18 mouse cellular contexts compared by ENCODE assay signal in the genomic region with DNA sequence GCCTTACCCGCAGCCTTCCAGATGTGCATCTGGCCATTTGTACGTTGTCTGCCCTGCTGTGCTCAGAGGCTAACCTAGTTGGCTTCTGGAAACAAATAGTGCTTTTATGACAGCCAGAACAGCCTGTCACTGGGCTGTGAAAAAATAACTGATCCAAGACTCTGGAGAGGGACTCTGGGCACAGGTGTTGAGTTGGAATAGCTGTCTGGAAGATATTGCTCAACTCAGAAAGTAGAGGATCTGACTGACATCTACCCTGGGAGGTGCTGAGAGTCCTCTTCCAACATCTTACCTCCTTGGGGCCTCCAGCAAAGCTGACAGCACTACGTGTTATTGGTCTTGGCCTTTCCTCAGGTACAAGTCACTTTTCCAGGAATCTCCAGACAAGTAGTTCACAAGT. TPM values are rescaled to one million over a fixed set of nuclear protein-coding genes. Genes with fewer than 3 reads are reported as not detected.
DNase-seq lines count a peak whose midpoint lies in the region; ATAC-seq and TF ChIP-seq lines count a peak whose summit lies in the region.
"Had no signal": no experiment of that assay in that cellular context is flagged by ENCODE, and none has a peak within 500 bp of the region (broad histone marks: within the 10 kb centered on the region; RNA-seq: fewer than 3 reads in every experiment).

No protein-coding gene starts in this region.

- DNase-seq in heart, adult 2 months: no peak
- no peak for DNase-seq in kidney, adult 2 months
- DNase-seq in kidney, adult 8-10 months: no peak
- no peak for DNase-seq in midbrain, embryonic 14.5 days
- no peak for DNase-seq in adipocyte (ENCODE audit: low spot score)
- DNase-seq: gastrocnemius, postnatal 14 days; lung, adult 2 months; lung, postnatal 36 days; spleen, adult 18-20 months; thymus, postnatal 36 days had no signal

- intact Hi-C loops in heart, adult 2 months (cut with DNase I): loop anchor here (2.0 kb wide), 1 partner anchor 81 kb away; no protein-coding TSS in a partner anchor

- peaks cover 7% of the 10 kb centered on the region for H3K36me3 ChIP-seq in heart, adult 2 months (ENCODE audit: control insufficient read depth, insufficient read depth, low read length)
- H3K36me3 ChIP-seq in heart, embryonic 11.5 days (ENCODE audit: control insufficient read depth, insufficient read depth, low read length): no peaks in the 10 kb centered on the region
- H3K36me3 ChIP-seq in kidney, adult 2 months (ENCODE audit: control insufficient read depth, insufficient read depth, low read length): no peaks in the 10 kb centered on the region; the same call in 1 of the 2 replicates
- peaks cover under 1% of the 10 kb centered on the region for H3K36me3 ChIP-seq in midbrain, embryonic 16.5 days (ENCODE audit: control insufficient read depth, insufficient read depth, low read length)
- peaks cover 35% of the 10 kb centered on the region for H3K36me3 ChIP-seq in midbrain, embryonic 14.5 days (ENCODE audit: control insufficient read depth, insufficient read depth, low read length)

- TF ChIP-seq EP300 in heart, adult 2 months (IDR thresholded peaks at IDR 0.05; ENCODE audit: insufficient read depth, low read depth, low read length): no peak

- H3K27me3 ChIP-seq in heart, adult 2 months (ENCODE audit: control insufficient read depth, insufficient read depth, low read length): no peaks in the 10 kb centered on the region
- no peaks in the 10 kb centered on the region for H3K27me3 ChIP-seq in heart, embryonic 11.5 days (ENCODE audit: control insufficient read depth, insufficient read depth, low read length)
- no peaks in the 10 kb centered on the region for H3K27me3 ChIP-seq in kidney, adult 2 months (replicated peaks; ENCODE audit: control insufficient read depth, insufficient read depth, low read length)
- no peaks in the 10 kb centered on the region for H3K27me3 ChIP-seq in midbrain, embryonic 16.5 days (ENCODE audit: control insufficient read depth, insufficient read depth, low read depth, low read length)
- H3K27me3 ChIP-seq in midbrain, embryonic 14.5 days (ENCODE audit: control insufficient read depth, insufficient read depth, low read length): no peaks in the 10 kb centered on the region
- H3K27me3 ChIP-seq: heart, embryonic 12.5 days; limb, embryonic 12.5 days; liver, embryonic 12.5 days had no signal

- no peaks in the 10 kb centered on the region for H3K79me2 ChIP-seq in heart, adult 2 months (replicated peaks; ENCODE audit: control insufficient read depth, insufficient read depth, low read length)

- TF ChIP-seq CTCF in heart, adult 2 months (IDR thresholded peaks at IDR 0.05): no peak
- no peak for TF ChIP-seq CTCF in kidney, adult 2 months (conservative IDR thresholded peaks at IDR 0.05; ENCODE audit: insufficient read depth, insufficient read length, low read depth, low read length)

- 43% methylated on average over 3 of the region's 3 CpGs for WGBS in heart, adult 2 months
- 83% methylated on average over 3 of the region's 3 CpGs for WGBS in heart, embryonic 11.5 days (ENCODE audit: insufficient replicate concordance)
- WGBS in kidney, adult 2 months: 76% methylated on average over 3 of the region's 3 CpGs
- WGBS in midbrain, embryonic 16.5 days: 74% methylated on average over 3 of the region's 3 CpGs
- 86% methylated on average over 3 of the region's 3 CpGs for WGBS in midbrain, embryonic 14.5 days

- ATAC-seq in heart, embryonic 11.5 days (replicated peaks; ENCODE audit: insufficient number of reproducible peaks, low FRiP score, low TSS enrichment): no peak
- ATAC-seq in midbrain, embryonic 16.5 days: no peak
- no peak for ATAC-seq in midbrain, embryonic 14.5 days (ENCODE audit: low FRiP score, low TSS enrichment)
- ATAC-seq: intestine, postnatal 0 days; liver, embryonic 12.5 days had no signal

- no peak overlapping the region for H3K9ac ChIP-seq in heart, adult 2 months (ENCODE audit: low read depth, low read length)
- H3K9ac ChIP-seq in heart, embryonic 11.5 days (ENCODE audit: low read depth, low read length): no peak overlapping the region
- no peak overlapping the region for H3K9ac ChIP-seq in midbrain, embryonic 16.5 days (ENCODE audit: low read depth, low read length)
- H3K9ac ChIP-seq in midbrain, embryonic 14.5 days (replicated peaks; ENCODE audit: low read length): no peak overlapping the region
- H3K9ac ChIP-seq: heart, embryonic 12.5 days; limb, embryonic 12.5 days; liver, embryonic 12.5 days had no signal

- peaks cover 18% of the 10 kb centered on the region for H3K4me1 ChIP-seq in heart, adult 2 months (ENCODE audit: control insufficient read depth, insufficient read depth, low read length)
- peaks cover 14% of the 10 kb centered on the region for H3K4me1 ChIP-seq in heart, embryonic 11.5 days (ENCODE audit: control insufficient read depth, insufficient read depth, low read length)
- peaks cover 7% of the 10 kb centered on the region for H3K4me1 ChIP-seq in kidney, adult 2 months (ENCODE audit: control insufficient read depth, insufficient read depth, low read length)
- H3K4me1 ChIP-seq in midbrain, embryonic 16.5 days (ENCODE audit: control insufficient read depth, insufficient read depth, low read length): peaks cover 8% of the 10 kb centered on the region; the same call in 1 of the 2 replicates
- no peaks in the 10 kb centered on the region for H3K4me1 ChIP-seq in midbrain, embryonic 14.5 days (ENCODE audit: control insufficient read depth, insufficient read depth, low read length)

- no peak for TF ChIP-seq POLR2A in heart, adult 2 months (IDR thresholded peaks at IDR 0.05; ENCODE audit: insufficient read depth, low read depth, low read length)
- TF ChIP-seq POLR2A in kidney, adult 2 months (IDR thresholded peaks at IDR 0.05; ENCODE audit: low read depth, low read length): no peak

- no peak overlapping the region for H3K4me3 ChIP-seq in heart, adult 2 months
- no peak overlapping the region for H3K4me3 ChIP-seq in heart, embryonic 11.5 days (ENCODE audit: low read depth, low read length)
- H3K4me3 ChIP-seq in kidney, adult 2 months (ENCODE audit: insufficient read depth, low read depth, low read length): no peak overlapping the region
- H3K4me3 ChIP-seq in midbrain, embryonic 16.5 days (ENCODE audit: low read depth, low read length): no peak overlapping the region
- no peak overlapping the region for H3K4me3 ChIP-seq in midbrain, embryonic 14.5 days (replicated peaks; ENCODE audit: low read depth, low read length)
- H3K4me3 ChIP-seq: embryonic facial prominence, embryonic 10.5 days; heart, embryonic 12.5 days; limb, embryonic 12.5 days; liver, embryonic 12.5 days; myocyte had no signal

- H3K9me3 ChIP-seq in heart, embryonic 11.5 days (replicated peaks; ENCODE audit: control insufficient read depth, low read length): no peaks in the 10 kb centered on the region
- H3K9me3 ChIP-seq in midbrain, embryonic 16.5 days (replicated peaks; ENCODE audit: control insufficient read depth, low read length, poor library complexity, severe bottlenecking): no peaks in the 10 kb centered on the region
- H3K9me3 ChIP-seq in midbrain, embryonic 14.5 days (ENCODE audit: control insufficient read depth, low read length): no peaks in the 10 kb centered on the region
- H3K9me3 ChIP-seq: embryonic facial prominence, embryonic 10.5 days; heart, embryonic 12.5 days; limb, embryonic 12.5 days; liver, embryonic 12.5 days had no signal

- peak overlapping the region; percentile 72 for H3K27ac ChIP-seq in heart, adult 2 months
- H3K27ac ChIP-seq in heart, embryonic 11.5 days (ENCODE audit: low read depth, low read length): no peak overlapping the region
- 0 out of 2 replicates have a peak overlapping the region, but pooled peaks have one; percentile 5 for H3K27ac ChIP-seq in kidney, adult 2 months (ENCODE audit: insufficient read depth, low read depth, low read length)
- H3K27ac ChIP-seq in midbrain, embryonic 16.5 days (ENCODE audit: low read length): 0 out of 2 replicates have a peak overlapping the region, but pooled peaks have one; percentile 14
- H3K27ac ChIP-seq in midbrain, embryonic 14.5 days (replicated peaks; ENCODE audit: low read depth, low read length): no peak overlapping the region
- H3K27ac ChIP-seq: embryonic facial prominence, embryonic 10.5 days; limb, embryonic 12.5 days; liver, embryonic 12.5 days had no signal

- no peak overlapping the region for H3K4me2 ChIP-seq in heart, embryonic 11.5 days
- no peak overlapping the region for H3K4me2 ChIP-seq in midbrain, embryonic 16.5 days (ENCODE audit: low read length)
- no peak overlapping the region for H3K4me2 ChIP-seq in midbrain, embryonic 14.5 days (ENCODE audit: low read length)
- H3K4me2 ChIP-seq: heart, embryonic 12.5 days; limb, embryonic 12.5 days; liver, embryonic 12.5 days had no signal

RNA-seq across cellular contexts. Expression of a gene that starts 33.3 kb away (rescaled TPM):
- total RNA-seq in heart, adult 2 months (2021): 10 to 100 TPM; 25.3 to 35.4 TPM
- 42.6 and 54.0 TPM in 2 replicates for polyA plus RNA-seq in heart, adult 2 months (2012; rRNA removed)
- 39.0 and 41.0 TPM in 2 replicates for polyA plus RNA-seq in heart, embryonic 11.5 days (2014; fragmentation: Nextera tagmentation; extraction: Ambion mirVana)
- polyA plus RNA-seq in kidney, adult 2 months (2012; rRNA removed): 89.1 and 123 TPM in 2 replicates
- 31.9 and 34.1 TPM in 2 replicates for polyA plus RNA-seq in midbrain, embryonic 16.5 days (2015; fragmentation: Nextera tagmentation; extraction: Ambion mirVana)
- polyA plus RNA-seq in midbrain, embryonic 14.5 days (2014; fragmentation: Nextera tagmentation; extraction: Ambion mirVana): 34.5 and 35.2 TPM in 2 replicates

Comparison
In these comparisons a context has a peak if more than half of its experiments do, and no peak if none do; other contexts are left out.
1. H3K27ac ChIP-seq: peak in heart, adult 2 months (single experiment), kidney, adult 2 months (single experiment) and midbrain, embryonic 16.5 days (single experiment); none in heart, embryonic 11.5 days (single experiment) and midbrain, embryonic 14.5 days (single experiment).